Mouse (Mus musculus): ENCODE measurements around the gene Il22. TPM values are rescaled to one million over a fixed set of nuclear protein-coding genes. Genes with fewer than 3 reads are reported as not detected.
"Not testable (repeated sequence)": the region's sequence is repeated elsewhere in the genome, so short reads cannot be mapped to it uniquely, and the experiment has no call there.

The Il22 gene
- total and polyA plus RNA-seq, 2 experiments from 2014 or later: 0.24 to 0.88 TPM

DNA sequence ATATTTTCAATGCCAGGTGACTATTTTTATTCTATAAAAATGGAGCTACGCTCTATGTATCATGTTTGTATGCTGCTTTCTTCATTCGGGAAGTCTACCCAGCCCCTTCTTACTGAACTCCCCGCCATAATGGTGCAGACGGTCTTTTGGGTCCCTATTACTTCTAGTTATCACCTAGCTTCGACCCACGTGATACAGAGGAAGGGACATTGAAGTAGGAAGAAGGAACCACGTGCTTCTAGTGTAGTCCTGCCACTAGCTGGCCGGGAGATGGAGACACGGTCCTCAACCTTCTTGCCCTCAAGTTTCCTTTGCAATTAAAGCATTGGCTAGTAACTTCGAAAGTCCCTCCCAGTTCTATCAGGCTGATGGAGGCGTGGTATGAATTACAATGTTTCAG is 25.5 kb upstream of the Il22 start:
- Histone ChIP-seq H3K9ac (no peak overlapping the region), H3K36me3 (ENCODE audit: insufficient read depth) (no peaks in the 10 kb centered on the region), H3K9me3 (ENCODE audit: low read length) (no peaks in the 10 kb centered on the region), H3K4me2 (ENCODE audit: low read depth) (no peak overlapping the region), H3K4me3 (ENCODE audit: low read depth, low read length) (no peak overlapping the region), H3K4me1 (ENCODE audit: insufficient read depth) (no peaks in the 10 kb centered on the region), H3K27me3 (ENCODE audit: insufficient read depth, low read length) (no peaks in the 10 kb centered on the region), H3K27ac (ENCODE audit: low read depth, low read length) (no peak overlapping the region)
- WGBS: 89% methylated on average over 11 of the region's 11 CpGs
- DNase-seq: no peak
- no peak for TF ChIP-seq CTCF (IDR thresholded peaks at IDR 0.05; ENCODE audit: low read depth)
- no peak for ATAC-seq

DNA sequence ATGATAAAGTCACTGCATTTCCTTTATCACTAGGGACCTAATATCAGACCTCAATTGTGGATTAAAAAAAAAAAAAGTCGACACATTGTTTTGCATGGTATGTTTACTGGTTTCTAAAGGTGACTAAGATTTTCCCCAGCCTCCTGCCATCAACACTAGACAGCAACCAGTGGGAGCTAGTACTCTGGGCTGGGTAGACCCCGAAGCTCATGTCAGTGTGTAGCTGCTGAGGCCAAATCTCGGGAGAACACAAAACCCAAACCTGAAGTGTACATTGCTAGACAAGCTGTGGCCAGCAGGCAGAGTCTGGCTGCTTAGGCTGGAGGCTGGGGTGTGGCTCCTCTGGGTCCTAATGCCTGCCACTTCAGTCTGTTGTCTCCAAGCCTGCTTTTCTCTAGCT is 9.6 kb upstream of the Il22 start:
- not testable (repeated sequence) for H3K9me3 ChIP-seq (ENCODE audit: low read length); ATAC-seq; H3K27me3 ChIP-seq (ENCODE audit: insufficient read depth, low read length); H3K4me1 ChIP-seq (ENCODE audit: insufficient read depth); DNase-seq; H3K36me3 ChIP-seq (ENCODE audit: insufficient read depth); H3K4me3 ChIP-seq (ENCODE audit: low read depth, low read length); H3K4me2 ChIP-seq (ENCODE audit: low read depth); H3K9ac ChIP-seq; H3K27ac ChIP-seq (ENCODE audit: low read depth, low read length)
- 29% methylated on average over 3 of the region's 3 CpGs for WGBS

DNA sequence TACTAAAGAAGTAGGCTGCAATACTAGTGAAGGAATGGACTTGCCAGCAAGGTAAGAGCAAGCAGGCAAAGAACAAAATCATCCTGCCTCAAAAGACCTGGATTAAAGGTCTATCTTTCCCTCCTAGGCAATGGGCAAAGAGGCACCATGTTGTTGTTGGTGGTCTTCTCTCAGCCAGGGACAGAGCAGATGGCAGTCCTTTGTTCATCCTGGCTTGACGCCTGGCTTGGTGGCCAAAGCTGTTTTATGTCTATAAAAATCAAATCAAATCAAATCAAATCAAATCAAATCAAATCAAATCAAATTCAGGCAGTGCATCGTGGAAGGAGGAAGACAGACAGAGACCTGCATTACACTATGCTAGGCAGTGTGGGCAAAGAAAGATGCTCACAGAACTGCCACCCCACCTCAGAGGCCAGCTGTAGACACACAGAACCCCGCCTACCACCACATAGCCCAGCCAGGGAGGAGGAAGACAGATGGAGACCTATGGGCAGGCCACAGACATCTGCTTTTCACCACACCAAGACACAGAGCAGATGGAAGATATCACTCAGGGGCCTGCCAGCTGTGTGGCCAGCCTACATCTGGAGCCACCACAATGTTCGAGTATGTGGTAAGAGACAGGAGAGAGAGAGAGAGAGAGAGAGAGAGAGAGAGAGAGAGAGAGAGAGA is 11.1 kb downstream of the Il22 start:
- not testable (repeated sequence) for ATAC-seq; H3K27ac ChIP-seq (ENCODE audit: low read depth, low read length); H3K4me1 ChIP-seq (ENCODE audit: insufficient read depth); H3K9me3 ChIP-seq (ENCODE audit: low read length); H3K4me3 ChIP-seq (ENCODE audit: low read depth, low read length); H3K4me2 ChIP-seq (ENCODE audit: low read depth); H3K36me3 ChIP-seq (ENCODE audit: insufficient read depth); H3K27me3 ChIP-seq (ENCODE audit: insufficient read depth, low read length); H3K9ac ChIP-seq; DNase-seq
- 62% methylated on average over 2 of the region's 4 CpGs for WGBS

DNA sequence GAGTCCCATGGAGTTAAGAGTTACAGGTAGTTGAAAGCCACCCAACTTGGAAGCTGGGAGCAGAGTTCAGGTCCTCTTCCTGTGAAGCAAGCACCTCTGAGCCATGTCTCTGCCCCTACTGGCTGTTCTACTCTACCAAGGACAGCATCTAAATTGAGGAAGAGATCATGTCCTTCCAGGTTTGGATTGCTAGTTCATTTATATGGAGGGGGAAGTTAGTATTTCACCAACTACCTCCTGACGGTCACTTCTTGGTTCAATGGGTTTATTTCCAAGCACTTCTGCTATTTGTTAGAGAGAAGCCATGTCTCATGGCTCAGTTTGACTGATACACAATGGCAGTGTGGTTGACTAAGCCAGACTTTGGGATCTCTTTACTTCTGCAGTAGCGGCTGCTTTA is 22.9 kb downstream of the Il22 start:
- H3K27ac ChIP-seq (ENCODE audit: low read depth, low read length); H3K4me2 ChIP-seq (ENCODE audit: low read depth); H3K27me3 ChIP-seq (ENCODE audit: insufficient read depth, low read length); H3K4me1 ChIP-seq (ENCODE audit: insufficient read depth); H3K9me3 ChIP-seq (ENCODE audit: low read length); H3K36me3 ChIP-seq (ENCODE audit: insufficient read depth); H3K9ac ChIP-seq; ATAC-seq; H3K4me3 ChIP-seq (ENCODE audit: low read depth, low read length); DNase-seq: not testable (repeated sequence)
- no CpG with 5 or more reads among the region's 2 CpGs for WGBS

DNA sequence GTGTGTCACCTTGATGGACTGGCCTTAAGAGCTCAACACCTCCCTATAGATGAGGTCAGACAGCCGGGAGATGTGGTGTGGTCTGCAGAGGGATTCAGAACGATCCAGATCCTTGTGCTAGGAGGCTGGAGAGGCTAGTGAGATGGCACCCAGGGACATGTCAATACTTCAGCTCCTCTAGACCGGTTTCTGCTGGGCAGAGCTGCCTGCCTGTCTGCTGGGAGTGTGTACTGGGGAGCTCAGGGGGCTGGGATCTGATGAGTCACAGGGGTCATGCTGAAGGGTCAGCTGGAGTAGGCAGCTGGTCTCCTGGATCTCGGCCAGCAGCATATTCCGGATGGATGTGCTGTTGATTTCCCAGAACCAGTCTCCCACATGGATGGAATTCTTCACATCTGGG is 27.9 kb downstream of the Il22 start:
- not testable (repeated sequence) for H3K9ac ChIP-seq; H3K36me3 ChIP-seq (ENCODE audit: insufficient read depth); H3K9me3 ChIP-seq (ENCODE audit: low read length); ATAC-seq; H3K4me1 ChIP-seq (ENCODE audit: insufficient read depth); H3K27me3 ChIP-seq (ENCODE audit: insufficient read depth, low read length); H3K4me3 ChIP-seq (ENCODE audit: low read depth, low read length); DNase-seq; H3K4me2 ChIP-seq (ENCODE audit: low read depth); H3K27ac ChIP-seq (ENCODE audit: low read depth, low read length)
- WGBS: no CpG with 5 or more reads among the region's 5 CpGs

DNA sequence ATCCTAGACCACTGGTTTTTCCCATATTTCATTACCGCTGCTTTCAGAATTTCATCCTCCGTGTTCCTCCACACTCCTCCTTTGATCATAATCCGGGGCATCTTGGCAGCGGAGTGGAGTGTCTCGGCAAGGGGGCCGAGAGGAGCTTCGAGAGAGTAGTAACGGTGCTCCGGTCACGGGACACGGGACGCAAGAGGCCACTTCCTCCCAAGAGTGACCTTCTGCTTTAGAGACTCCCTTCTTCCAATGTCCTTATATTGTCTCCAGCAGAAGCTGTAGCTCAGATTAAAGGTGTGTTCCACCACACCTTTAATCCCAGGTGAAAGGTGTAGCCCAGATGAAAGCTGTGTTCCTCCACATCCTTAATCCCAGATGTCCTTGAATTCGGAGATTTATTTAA is 35.9 kb downstream of the Il22 start, which contains the start of gene Gm32717:
TSS of gene Gm32717 (minus strand) at position 101 of the 400 bp plus-strand sequence.
- not testable (repeated sequence) for H3K9me3 ChIP-seq (ENCODE audit: low read length); H3K4me1 ChIP-seq (ENCODE audit: insufficient read depth); H3K4me3 ChIP-seq (ENCODE audit: low read depth, low read length); H3K4me2 ChIP-seq (ENCODE audit: low read depth); H3K27me3 ChIP-seq (ENCODE audit: insufficient read depth, low read length); H3K9ac ChIP-seq; DNase-seq; ATAC-seq; H3K27ac ChIP-seq (ENCODE audit: low read depth, low read length); H3K36me3 ChIP-seq (ENCODE audit: insufficient read depth)
- WGBS: no CpG with 5 or more reads among the region's 13 CpGs

DNA sequence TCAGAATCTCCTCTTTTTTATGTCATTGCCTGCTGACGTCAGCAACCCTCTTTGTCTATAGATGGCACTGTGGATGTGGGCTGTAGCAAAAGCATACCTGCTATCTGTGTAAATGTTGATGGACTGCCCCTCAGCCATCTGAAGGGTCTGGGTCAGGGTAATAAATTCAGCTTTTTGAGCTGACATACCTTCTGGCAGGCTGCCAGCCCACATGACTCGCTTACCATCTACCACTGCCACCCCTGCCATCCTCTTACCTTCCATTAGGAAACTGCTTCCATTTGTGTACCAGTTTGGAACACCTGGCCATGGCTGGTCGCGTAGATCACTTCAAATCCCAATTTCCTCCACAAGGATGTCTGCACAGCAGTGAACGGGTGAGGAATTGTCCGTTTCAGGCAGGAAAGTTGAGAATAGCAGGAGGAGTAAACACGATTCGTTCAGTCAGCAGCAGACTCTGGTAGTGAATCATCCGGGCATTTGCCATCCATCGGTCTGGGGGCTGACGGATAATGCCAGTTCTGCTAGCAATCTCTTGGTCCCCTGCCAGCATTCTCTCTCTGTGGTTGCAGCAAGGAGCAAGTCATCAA is 44.4 kb downstream of the Il22 start:
- H3K27me3 ChIP-seq (ENCODE audit: insufficient read depth, low read length); ATAC-seq; H3K9ac ChIP-seq; H3K36me3 ChIP-seq (ENCODE audit: insufficient read depth); H3K27ac ChIP-seq (ENCODE audit: low read depth, low read length); H3K4me1 ChIP-seq (ENCODE audit: insufficient read depth); H3K4me3 ChIP-seq (ENCODE audit: low read depth, low read length); H3K9me3 ChIP-seq (ENCODE audit: low read length): not testable (repeated sequence)
- 50% methylated on average over 11 of the region's 11 CpGs for WGBS
- peak overlapping the region; percentile 15; the same call in 1 of the 2 replicates for H3K4me2 ChIP-seq (ENCODE audit: low read depth)
- peak; percentile 37 for DNase-seq

Data from forebrain, postnatal 0 days (tissue).